Mouse (Mus musculus): ENCODE measurements around the gene Armh3. TPM values are rescaled to one million over a fixed set of nuclear protein-coding genes. Genes with fewer than 3 reads are reported as not detected.

Armh3 gene
- polyA plus RNA-seq, 1 experiment = 17.1 TPM

- Histone ChIP-seq H3K27me3 (ENCODE audit: control insufficient read depth, insufficient read depth, low read length, poor library complexity, severe bottlenecking) (no peaks in the 10 kb centered on the region), H3K27ac (ENCODE audit: insufficient read depth, low read length) (no peak overlapping the region), H3K4me3 (ENCODE audit: low read depth, low read length) (no peak overlapping the region), H3K4me1 (ENCODE audit: control insufficient read depth, insufficient read depth, low read length) (no peaks in the 10 kb centered on the region), H3K9ac (ENCODE audit: low read depth, poor library complexity, severe bottlenecking) (no peak overlapping the region), H3K36me3 (ENCODE audit: control insufficient read depth, insufficient read depth, low read length, poor library complexity, severe bottlenecking) (no peaks in the 10 kb centered on the region), H3K9me3 (replicated peaks; ENCODE audit: control insufficient read depth, insufficient read depth, low read length, poor library complexity, severe bottlenecking) (no peaks in the 10 kb centered on the region)
- TF ChIP-seq EP300 (IDR thresholded peaks at IDR 0.05; ENCODE audit: insufficient read depth, low read depth, low read length) (no peak), POLR2A (IDR thresholded peaks at IDR 0.05; ENCODE audit: insufficient read depth, low read length) (no peak), CTCF (IDR thresholded peaks at IDR 0.05; ENCODE audit: low read depth, low read length) (no peak)
These were observed 171.2 kb downstream of the Armh3 start for GRCm38 (mm10) chr19:45827125-45827524.

- no peaks in the 10 kb centered on the region for H3K4me1 ChIP-seq (ENCODE audit: control insufficient read depth, insufficient read depth, low read length)
- no peaks in the 10 kb centered on the region for H3K27me3 ChIP-seq (ENCODE audit: control insufficient read depth, insufficient read depth, low read length, poor library complexity, severe bottlenecking)
- H3K9me3 ChIP-seq (replicated peaks; ENCODE audit: control insufficient read depth, insufficient read depth, low read length, poor library complexity, severe bottlenecking) = no peaks in the 10 kb centered on the region
- no peak for TF ChIP-seq CTCF (IDR thresholded peaks at IDR 0.05; ENCODE audit: low read depth, low read length)
- TF ChIP-seq POLR2A (IDR thresholded peaks at IDR 0.05; ENCODE audit: insufficient read depth, low read length) = no peak
- TF ChIP-seq EP300 (IDR thresholded peaks at IDR 0.05; ENCODE audit: insufficient read depth, low read depth, low read length) = no peak
- H3K27ac ChIP-seq (ENCODE audit: insufficient read depth, low read length) = no peak overlapping the region
- H3K36me3 ChIP-seq (ENCODE audit: control insufficient read depth, insufficient read depth, low read length, poor library complexity, severe bottlenecking) = no peaks in the 10 kb centered on the region
- H3K9ac ChIP-seq (ENCODE audit: low read depth, poor library complexity, severe bottlenecking) = no peak overlapping the region
- H3K4me3 ChIP-seq (ENCODE audit: low read depth, low read length) = no peak overlapping the region
These were observed 172.1 kb downstream of the Armh3 start for GRCm38 (mm10) chr19:45826146-45826545.

GRCm38 (mm10) chr19:45821832-45822231 is 176.5 kb downstream of the Armh3 start:
- Histone ChIP-seq H3K36me3 (ENCODE audit: control insufficient read depth, insufficient read depth, low read length, poor library complexity, severe bottlenecking) (no peaks in the 10 kb centered on the region), H3K4me3 (ENCODE audit: low read depth, low read length) (no peak overlapping the region), H3K9ac (ENCODE audit: low read depth, poor library complexity, severe bottlenecking) (no peak overlapping the region), H3K27me3 (ENCODE audit: control insufficient read depth, insufficient read depth, low read length, poor library complexity, severe bottlenecking) (no peaks in the 10 kb centered on the region), H3K27ac (ENCODE audit: insufficient read depth, low read length) (no peak overlapping the region), H3K9me3 (replicated peaks; ENCODE audit: control insufficient read depth, insufficient read depth, low read length, poor library complexity, severe bottlenecking) (no peaks in the 10 kb centered on the region), H3K4me1 (ENCODE audit: control insufficient read depth, insufficient read depth, low read length) (peaks cover 8% of the 10 kb centered on the region)
- TF ChIP-seq POLR2A (IDR thresholded peaks at IDR 0.05; ENCODE audit: insufficient read depth, low read length) = no peak
- TF ChIP-seq EP300 (IDR thresholded peaks at IDR 0.05; ENCODE audit: insufficient read depth, low read depth, low read length) = no peak
- no peak for TF ChIP-seq CTCF (IDR thresholded peaks at IDR 0.05; ENCODE audit: low read depth, low read length)

- Histone ChIP-seq H3K4me3 (ENCODE audit: low read depth, low read length) (no peak overlapping the region), H3K27ac (ENCODE audit: insufficient read depth, low read length) (no peak overlapping the region), H3K9me3 (replicated peaks; ENCODE audit: control insufficient read depth, insufficient read depth, low read length, poor library complexity, severe bottlenecking) (no peaks in the 10 kb centered on the region), H3K4me1 (ENCODE audit: control insufficient read depth, insufficient read depth, low read length) (peaks cover 9% of the 10 kb centered on the region), H3K9ac (ENCODE audit: low read depth, poor library complexity, severe bottlenecking) (no peak overlapping the region), H3K36me3 (ENCODE audit: control insufficient read depth, insufficient read depth, low read length, poor library complexity, severe bottlenecking) (no peaks in the 10 kb centered on the region), H3K27me3 (ENCODE audit: control insufficient read depth, insufficient read depth, low read length, poor library complexity, severe bottlenecking) (no peaks in the 10 kb centered on the region)
- 0 out of 2 replicates have a peak, but pooled peaks have one; percentile 26 for TF ChIP-seq EP300 (IDR thresholded peaks at IDR 0.05; ENCODE audit: insufficient read depth, low read depth, low read length)
- TF ChIP-seq POLR2A (IDR thresholded peaks at IDR 0.05; ENCODE audit: insufficient read depth, low read length) = no peak
These were observed 180.3 kb downstream of the Armh3 start for GRCm38 (mm10) chr19:45817816-45818490.

GRCm38 (mm10) chr19:45816727-45817126 is 181.6 kb downstream of the Armh3 start:
- no peaks in the 10 kb centered on the region for H3K9me3 ChIP-seq (replicated peaks; ENCODE audit: control insufficient read depth, insufficient read depth, low read length, poor library complexity, severe bottlenecking)
- no peaks in the 10 kb centered on the region for H3K27me3 ChIP-seq (ENCODE audit: control insufficient read depth, insufficient read depth, low read length, poor library complexity, severe bottlenecking)
- H3K9ac ChIP-seq (ENCODE audit: low read depth, poor library complexity, severe bottlenecking) = no peak overlapping the region
- TF ChIP-seq CTCF (IDR thresholded peaks at IDR 0.05; ENCODE audit: low read depth, low read length) (no peak), EP300 (IDR thresholded peaks at IDR 0.05; ENCODE audit: insufficient read depth, low read depth, low read length) (no peak), POLR2A (IDR thresholded peaks at IDR 0.05; ENCODE audit: insufficient read depth, low read length) (no peak)
- no peak overlapping the region for H3K27ac ChIP-seq (ENCODE audit: insufficient read depth, low read length)
- no peaks in the 10 kb centered on the region for H3K36me3 ChIP-seq (ENCODE audit: control insufficient read depth, insufficient read depth, low read length, poor library complexity, severe bottlenecking)
- peaks cover 9% of the 10 kb centered on the region for H3K4me1 ChIP-seq (ENCODE audit: control insufficient read depth, insufficient read depth, low read length)
- no peak overlapping the region for H3K4me3 ChIP-seq (ENCODE audit: low read depth, low read length)

- Histone ChIP-seq H3K27ac (ENCODE audit: insufficient read depth, low read length) (no peak within 1 kb of the TSS), H3K27me3 (ENCODE audit: control insufficient read depth, insufficient read depth, low read length, poor library complexity, severe bottlenecking) (no peaks in the 10 kb centered on the region), H3K4me1 (ENCODE audit: control insufficient read depth, insufficient read depth, low read length) (peaks cover 9% of the 10 kb centered on the region)
These were observed 182.4 kb downstream of the Armh3 start, which contains the start of gene Kcnip2 for GRCm38 (mm10) chr19:45815831-45816405. TSS of gene Kcnip2 (minus strand) at chr19:45816061.

More at GRCm38 (mm10) chr19:45815831-45816405, 182.4 kb downstream of the Armh3 start, which contains the start of gene Kcnip2:
- peak; percentile 28 for TF ChIP-seq CTCF (IDR thresholded peaks at IDR 0.05; ENCODE audit: low read depth, low read length)
- no peak for TF ChIP-seq POLR2A (IDR thresholded peaks at IDR 0.05; ENCODE audit: insufficient read depth, low read length)
- no peak for TF ChIP-seq EP300 (IDR thresholded peaks at IDR 0.05; ENCODE audit: insufficient read depth, low read depth, low read length)
- H3K9me3 ChIP-seq (replicated peaks; ENCODE audit: control insufficient read depth, insufficient read depth, low read length, poor library complexity, severe bottlenecking) = no peaks in the 10 kb centered on the region
- H3K36me3 ChIP-seq (ENCODE audit: control insufficient read depth, insufficient read depth, low read length, poor library complexity, severe bottlenecking) = no peaks in the 10 kb centered on the region
- H3K9ac ChIP-seq (ENCODE audit: low read depth, poor library complexity, severe bottlenecking) = peak within 1 kb of the TSS; percentile 27
- H3K4me3 ChIP-seq (ENCODE audit: low read depth, low read length) = peak within 1 kb of the TSS; percentile 55

Measured in ES-Bruce4 (cell line).